Mouse (Mus musculus): Measurements from ENCODE around the gene Psip1. TPM values are rescaled to one million over a fixed set of nuclear protein-coding genes. Genes with fewer than 3 reads are reported as not detected.
A peak's percentile ranks its signal among the peaks of the same experiment; 100 is the strongest.
"Not testable (repeated sequence)": the region's sequence is repeated elsewhere in the genome, so short reads cannot be mapped to it uniquely, and the experiment has no call there.

Gene Psip1
- total RNA-seq, 1 experiment from 2014 or later = 138 TPM

- no peak for ATAC-seq (replicated peaks; ENCODE audit: insufficient number of reproducible peaks, low FRiP score, low TSS enrichment, poor library complexity, severe bottlenecking)
These were observed 26.0 kb upstream of the Psip1 start for GRCm38 (mm10) chr4:83512217-83512616.

- ATAC-seq (replicated peaks; ENCODE audit: insufficient number of reproducible peaks, low FRiP score, low TSS enrichment, poor library complexity, severe bottlenecking) = no peak
These were observed 24.8 kb upstream of the Psip1 start for GRCm38 (mm10) chr4:83511083-83511482.

GRCm38 (mm10) chr4:83509600-83509999 lies 23.3 kb upstream of the Psip1 start:
- no peak for ATAC-seq (replicated peaks; ENCODE audit: insufficient number of reproducible peaks, low FRiP score, low TSS enrichment, poor library complexity, severe bottlenecking)

GRCm38 (mm10) chr4:83501037-83501430 lies 14.8 kb upstream of the Psip1 start:
- no peak for ATAC-seq (replicated peaks; ENCODE audit: insufficient number of reproducible peaks, low FRiP score, low TSS enrichment, poor library complexity, severe bottlenecking)

- ATAC-seq (replicated peaks; ENCODE audit: insufficient number of reproducible peaks, low FRiP score, low TSS enrichment, poor library complexity, severe bottlenecking) = no peak
These were observed 14.1 kb upstream of the Psip1 start for GRCm38 (mm10) chr4:83500154-83501036.

GRCm38 (mm10) chr4:83497013-83497412 lies 10.8 kb upstream of the Psip1 start:
- ATAC-seq (replicated peaks; ENCODE audit: insufficient number of reproducible peaks, low FRiP score, low TSS enrichment, poor library complexity, severe bottlenecking) = not testable (repeated sequence)

GRCm38 (mm10) chr4:83493112-83493511 lies 6.9 kb upstream of the Psip1 start:
- ATAC-seq (replicated peaks; ENCODE audit: insufficient number of reproducible peaks, low FRiP score, low TSS enrichment, poor library complexity, severe bottlenecking) = no peak

- ATAC-seq (replicated peaks; ENCODE audit: insufficient number of reproducible peaks, low FRiP score, low TSS enrichment, poor library complexity, severe bottlenecking) = no peak
These were observed 2.9 kb upstream of the Psip1 start for GRCm38 (mm10) chr4:83489121-83489520.

GRCm38 (mm10) chr4:83485735-83486116 lies 533 bp downstream of the Psip1 start:
- peak; percentile 73 for ATAC-seq (replicated peaks; ENCODE audit: insufficient number of reproducible peaks, low FRiP score, low TSS enrichment, poor library complexity, severe bottlenecking)

- ATAC-seq (replicated peaks; ENCODE audit: insufficient number of reproducible peaks, low FRiP score, low TSS enrichment, poor library complexity, severe bottlenecking) = no peak
These were observed 1.0 kb downstream of the Psip1 start for GRCm38 (mm10) chr4:83485250-83485649.

GRCm38 (mm10) chr4:83468208-83468607 lies 18.1 kb downstream of the Psip1 start:
- ATAC-seq (replicated peaks; ENCODE audit: insufficient number of reproducible peaks, low FRiP score, low TSS enrichment, poor library complexity, severe bottlenecking) = no peak

- no peak for ATAC-seq (replicated peaks; ENCODE audit: insufficient number of reproducible peaks, low FRiP score, low TSS enrichment, poor library complexity, severe bottlenecking)
These were observed 18.6 kb downstream of the Psip1 start for GRCm38 (mm10) chr4:83467615-83468014.

- no peak for ATAC-seq (replicated peaks; ENCODE audit: insufficient number of reproducible peaks, low FRiP score, low TSS enrichment, poor library complexity, severe bottlenecking)
These were observed 21.4 kb downstream of the Psip1 start for GRCm38 (mm10) chr4:83464827-83465226.

GRCm38 (mm10) chr4:83460106-83460505 lies 26.2 kb downstream of the Psip1 start:
- ATAC-seq (replicated peaks; ENCODE audit: insufficient number of reproducible peaks, low FRiP score, low TSS enrichment, poor library complexity, severe bottlenecking) = no peak

- ATAC-seq (replicated peaks; ENCODE audit: insufficient number of reproducible peaks, low FRiP score, low TSS enrichment, poor library complexity, severe bottlenecking) = no peak
These were observed 35.5 kb downstream of the Psip1 start for GRCm38 (mm10) chr4:83450785-83451184.

GRCm38 (mm10) chr4:83441050-83441449 lies 45.2 kb downstream of the Psip1 start:
- no peak for ATAC-seq (replicated peaks; ENCODE audit: insufficient number of reproducible peaks, low FRiP score, low TSS enrichment, poor library complexity, severe bottlenecking)

- ATAC-seq (replicated peaks; ENCODE audit: insufficient number of reproducible peaks, low FRiP score, low TSS enrichment, poor library complexity, severe bottlenecking) = no peak
These were observed 47.2 kb downstream of the Psip1 start for GRCm38 (mm10) chr4:83439045-83439444.

GRCm38 (mm10) chr4:83438116-83438515 lies 48.1 kb downstream of the Psip1 start:
- ATAC-seq (replicated peaks; ENCODE audit: insufficient number of reproducible peaks, low FRiP score, low TSS enrichment, poor library complexity, severe bottlenecking) = no peak

GRCm38 (mm10) chr4:83436375-83436774 lies 49.9 kb downstream of the Psip1 start:
- no peak for ATAC-seq (replicated peaks; ENCODE audit: insufficient number of reproducible peaks, low FRiP score, low TSS enrichment, poor library complexity, severe bottlenecking)

- ATAC-seq (replicated peaks; ENCODE audit: insufficient number of reproducible peaks, low FRiP score, low TSS enrichment, poor library complexity, severe bottlenecking) = no peak
These were observed 53.4 kb downstream of the Psip1 start for GRCm38 (mm10) chr4:83432901-83433300.
